Mouse (Mus musculus) forebrain, postnatal 0 days (tissue): ENCODE results near the gene Cdc42bpb. TPM values are rescaled to one million over a fixed set of nuclear protein-coding genes. Genes with fewer than 3 reads are reported as not detected.

Experiments
- ATAC-seq: fragments of 200-750 bp; cut with Nextera tagmentation; 2 replicates; pipeline ENCODE4 v1.8.0; 2017; ENCODE audit warnings: mild to moderate bottlenecking, moderate library complexity
- DNase-seq: peaks from one replicate; pipeline ENCODE4 v3.0.0-alpha.2; 2015
- H3K27ac ChIP-seq: fragments of 300-500 bp; sonication (generic); 2 replicates; pipeline ENCODE4 v1.5.1; 2014; ENCODE audit warnings: low read depth, mild to moderate bottlenecking, antibody characterized with exemption, low read length, moderate library complexity, mixed read lengths
- H3K27me3 ChIP-seq: fragments of 300-500 bp; sonication (generic); 2 replicates; pipeline ENCODE4 v1.6.1; 2014; ENCODE audit warnings: mild to moderate bottlenecking, low read length, mixed read lengths; ENCODE audit not compliant: insufficient read depth
- H3K36me3 ChIP-seq: fragments of 300-500 bp; sonication (generic); 2 replicates; pipeline ENCODE4 v1.6.1; 2014; ENCODE audit warnings: mild to moderate bottlenecking, moderate library complexity; ENCODE audit not compliant: insufficient read depth
- H3K4me1 ChIP-seq: fragments of 300-500 bp; sonication (generic); 2 replicates; pipeline ENCODE4 v1.6.1; 2014; ENCODE audit warnings: antibody characterized with exemption; ENCODE audit not compliant: insufficient read depth
- H3K4me2 ChIP-seq: fragments of 300-500 bp; sonication (generic); 2 replicates; pipeline ENCODE4 v1.6.1; 2014; ENCODE audit warnings: low read depth, mild to moderate bottlenecking, moderate library complexity
- H3K4me3 ChIP-seq: fragments of 300-500 bp; sonication (generic); 2 replicates; pipeline ENCODE4 v1.5.1; 2014; ENCODE audit warnings: low read depth, low read length, mixed read lengths
- H3K9ac ChIP-seq: fragments of 300-500 bp; sonication (generic); 2 replicates; pipeline ENCODE4 v1.6.1; 2014; ENCODE audit warnings: mild to moderate bottlenecking
- H3K9me3 ChIP-seq: fragments of 300-500 bp; sonication (generic); 2 replicates; pipeline ENCODE4 v1.6.1; 2016; ENCODE audit warnings: low read length
- CTCF ChIP-seq: sonication (generic); IDR thresholded peaks from 2 replicates; pipeline ENCODE4 v1.5.1; 2016; ENCODE audit warnings: antibody characterized with exemption, control low read depth, low read depth
- WGBS: fragments of 180-500 bp; shearing (Covaris S2); extraction: QIAGEN DNeasy Blood & Tissue Kit; methylation state at CpG from one replicate; pipeline ENCODE4 v1.1.7; 2014; 5-methylcytosine and 5-hydroxymethylcytosine counted together
- polyA plus RNA-seq: library from polyadenylated mRNA; unstranded; fragments of >200 nt; fragmentation: Nextera tagmentation; extraction: Ambion mirVana; gene quantifications from 2 replicates; pipeline ENCODE4 v1.2.1, GENCODE M21; 2015
- total RNA-seq: library from RNA; depleted of rRNA; stranded (reverse); fragments of >200 nt; gene quantifications from 2 replicates; pipeline ENCODE4 v1.2.3, GENCODE M21; 2014

The Cdc42bpb gene
- total and polyA plus RNA-seq, 2 experiments from 2014 or later, result 31.1 to 139 TPM

DNA sequence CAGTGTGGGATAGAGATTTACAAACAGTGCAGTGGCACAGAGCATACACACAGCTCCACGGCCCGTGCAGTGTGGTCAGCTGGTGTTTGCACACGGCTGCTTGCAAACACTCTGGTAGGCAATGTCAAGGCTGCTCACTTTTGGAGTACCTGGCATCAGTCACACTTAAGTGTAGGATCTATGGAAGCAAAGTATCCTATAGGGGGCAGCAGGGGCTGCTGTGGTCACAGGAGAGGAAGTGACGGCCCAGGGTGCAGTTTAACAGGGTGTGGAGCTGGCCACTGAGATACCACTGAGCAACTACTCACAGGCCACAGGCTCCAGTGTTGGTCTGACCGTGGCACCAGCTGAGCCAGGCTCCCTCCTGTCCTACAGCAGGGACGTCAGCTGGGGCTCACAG lies 49.2 kb downstream of the Cdc42bpb start:
- TF ChIP-seq CTCF, result no peak; the same call in none of the 2 replicates
- H3K4me3 ChIP-seq, result no peak overlapping the region
- ATAC-seq (no peak), DNase-seq (no peak)
- H3K36me3 ChIP-seq, result peaks cover 83% of the 10 kb centered on the region
- no peak overlapping the region for H3K9ac ChIP-seq
- H3K4me2 ChIP-seq, result no peak overlapping the region
- WGBS, result 85% methylated on average over 6 of the region's 6 CpGs
- no peaks in the 10 kb centered on the region for H3K4me1 ChIP-seq
- no peaks in the 10 kb centered on the region for H3K27me3 ChIP-seq
- H3K9me3 ChIP-seq, result no peaks in the 10 kb centered on the region
- no peak overlapping the region for H3K27ac ChIP-seq

DNA sequence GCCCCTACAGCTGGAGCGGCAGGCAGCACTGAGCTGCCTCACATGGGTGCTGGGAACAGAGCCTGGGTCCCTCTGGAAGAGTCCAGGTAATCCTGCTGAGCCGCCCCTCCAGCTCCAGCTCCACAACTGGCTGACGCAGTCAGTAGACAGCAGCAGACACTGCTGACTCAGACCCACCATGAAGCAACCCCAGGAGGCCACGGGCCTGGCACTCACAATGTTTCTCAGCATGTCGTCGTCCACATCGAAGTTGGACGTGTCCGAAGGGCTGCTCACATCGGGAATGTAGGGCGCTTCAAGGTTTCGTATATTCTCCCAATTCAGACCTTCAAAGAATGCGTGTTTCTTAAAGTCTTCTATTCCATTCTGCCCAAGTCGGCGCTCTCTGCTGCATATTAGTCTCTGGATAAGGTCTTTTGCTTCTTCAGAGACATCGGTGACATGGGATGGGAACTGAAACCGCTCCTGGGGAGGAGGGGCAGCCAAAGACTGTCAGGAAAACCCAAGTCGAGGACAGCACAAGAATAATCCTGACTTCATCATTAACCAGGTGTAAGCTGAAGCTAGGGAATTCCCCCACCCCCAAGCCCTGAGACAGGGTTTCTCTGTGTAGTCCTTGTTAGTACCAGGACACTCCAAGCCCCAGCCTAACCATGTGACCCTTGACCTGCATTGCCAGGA lies 51.6 kb downstream of the Cdc42bpb start:
- Histone ChIP-seq H3K4me3 (no peak overlapping the region), H3K36me3 (peaks cover 87% of the 10 kb centered on the region)

DNA sequence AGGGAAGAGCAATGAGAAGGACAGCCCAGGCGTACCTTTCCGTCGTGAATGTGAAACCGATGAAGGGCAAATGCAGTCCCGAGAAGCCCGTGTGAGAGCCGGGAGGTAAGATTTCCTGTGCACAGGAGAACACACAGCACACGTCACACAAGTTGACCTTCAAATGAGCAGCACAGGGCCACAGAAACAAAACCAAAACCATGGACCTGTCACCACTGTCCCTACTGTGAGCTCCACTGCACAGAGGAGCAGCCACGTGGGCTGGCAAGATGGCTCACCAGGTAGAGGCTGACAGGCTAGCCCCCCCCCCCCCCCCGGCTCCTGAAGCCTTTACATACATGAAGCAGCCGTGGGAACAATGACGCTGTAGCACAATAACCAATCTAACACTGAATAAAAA lies 52.6 kb downstream of the Cdc42bpb start:
- Histone ChIP-seq H3K27me3 (no peaks in the 10 kb centered on the region), H3K4me1 (no peaks in the 10 kb centered on the region), H3K4me3 (no peak overlapping the region), H3K9me3 (no peaks in the 10 kb centered on the region), H3K9ac (no peak overlapping the region), H3K36me3 (peaks cover 91% of the 10 kb centered on the region), H3K4me2 (no peak overlapping the region), H3K27ac (no peak overlapping the region)
- DNase-seq (no peak), ATAC-seq (no peak)
- TF ChIP-seq CTCF, result no peak
- 93% methylated on average over 12 of the region's 12 CpGs for WGBS

More for the DNA sequence above, 51.6 kb downstream of the Cdc42bpb start:
- H3K27me3 ChIP-seq, result no peaks in the 10 kb centered on the region
- no peaks in the 10 kb centered on the region for H3K9me3 ChIP-seq
- no peak overlapping the region for H3K9ac ChIP-seq
- H3K4me1 ChIP-seq, result no peaks in the 10 kb centered on the region
- H3K4me2 ChIP-seq, result no peak overlapping the region
- ATAC-seq (no peak), DNase-seq (no peak)
- 95% methylated on average over 18 of the region's 18 CpGs for WGBS
- no peak overlapping the region for H3K27ac ChIP-seq
- TF ChIP-seq CTCF, result no peak

DNA sequence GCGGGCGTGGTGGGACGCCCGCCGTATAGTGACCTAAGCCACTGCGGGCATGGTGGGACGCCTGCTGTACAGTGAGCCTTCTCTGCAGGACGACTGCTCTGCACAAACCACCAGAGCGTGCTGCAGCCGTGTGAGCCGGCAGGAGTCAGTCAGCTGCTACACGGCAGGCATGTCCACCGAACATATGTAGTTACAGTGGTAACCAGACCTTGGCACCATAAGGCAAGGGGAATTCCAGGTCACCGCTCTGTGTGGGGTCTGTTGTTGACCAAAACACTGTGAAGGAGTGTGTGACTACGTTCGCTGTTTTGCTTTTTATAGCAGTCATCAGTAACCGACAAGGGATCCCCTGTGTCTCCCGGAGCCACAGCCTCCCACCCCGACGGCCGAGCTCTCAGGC lies 53.0 kb downstream of the Cdc42bpb start:
- no peak for TF ChIP-seq CTCF
- no peaks in the 10 kb centered on the region for H3K4me1 ChIP-seq
- H3K4me2 ChIP-seq, result no peak overlapping the region
- no peak overlapping the region for H3K27ac ChIP-seq
- peaks cover 93% of the 10 kb centered on the region for H3K36me3 ChIP-seq
- no peaks in the 10 kb centered on the region for H3K9me3 ChIP-seq
- no peaks in the 10 kb centered on the region for H3K27me3 ChIP-seq
- H3K4me3 ChIP-seq, result no peak overlapping the region
- 95% methylated on average over 21 of the region's 21 CpGs for WGBS
- DNase-seq (no peak), ATAC-seq (no peak)
- H3K9ac ChIP-seq, result no peak overlapping the region

DNA sequence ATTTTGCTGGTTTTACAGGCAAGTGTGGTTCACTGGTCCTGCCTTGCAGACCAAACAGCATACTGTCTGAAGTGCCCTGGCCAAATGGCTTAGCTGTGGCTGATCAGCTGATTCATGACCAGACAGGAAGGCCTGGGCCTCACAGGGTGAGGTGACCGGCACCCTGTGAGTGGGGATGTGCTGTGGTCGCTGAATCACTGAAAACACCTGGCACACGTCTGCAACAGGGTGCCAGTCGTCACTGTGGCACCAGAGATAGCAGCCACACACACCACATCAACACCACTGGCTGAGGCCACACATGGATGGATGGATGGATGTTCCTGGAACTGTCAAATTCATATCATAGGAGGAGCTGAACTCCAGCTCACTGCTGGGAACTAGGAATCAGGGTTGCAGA lies 54.1 kb downstream of the Cdc42bpb start:
- TF ChIP-seq CTCF, result no peak
- WGBS, result 90% methylated on average over 4 of the region's 4 CpGs

DNA sequence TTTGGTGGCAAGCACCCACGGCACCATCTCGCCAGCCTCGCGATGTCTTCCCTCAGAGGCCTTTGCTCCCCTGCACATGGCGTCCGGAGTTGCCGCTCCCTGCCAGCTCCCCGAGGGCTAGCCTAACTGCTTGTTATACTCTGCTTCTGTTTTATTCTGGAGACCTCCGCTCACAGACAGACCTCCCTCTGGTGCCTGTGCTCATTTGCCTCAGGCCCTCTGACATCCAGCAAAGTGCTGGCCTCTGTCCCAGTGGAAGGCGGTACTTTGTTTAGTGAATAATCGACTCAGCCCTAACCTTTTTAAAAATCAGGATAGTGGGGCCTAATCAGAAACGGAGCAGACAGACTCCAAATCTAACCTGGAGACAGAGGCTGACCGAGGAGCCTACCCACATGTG lies 55.7 kb downstream of the Cdc42bpb start:
- H3K9me3 ChIP-seq, result no peaks in the 10 kb centered on the region
- H3K4me1 ChIP-seq, result no peaks in the 10 kb centered on the region
- ATAC-seq (peak; percentile 54), DNase-seq (peak; percentile 32)
- H3K27me3 ChIP-seq, result no peaks in the 10 kb centered on the region
- no peak for TF ChIP-seq CTCF
- H3K9ac ChIP-seq, result no peak overlapping the region
- WGBS, result 50% methylated on average over 13 of the region's 13 CpGs
- H3K27ac ChIP-seq, result no peak overlapping the region
- H3K4me2 ChIP-seq, result no peak overlapping the region
- peaks cover 96% of the 10 kb centered on the region for H3K36me3 ChIP-seq
- H3K4me3 ChIP-seq, result no peak overlapping the region

More for the DNA sequence above, 54.1 kb downstream of the Cdc42bpb start:
- no peak overlapping the region for H3K4me3 ChIP-seq
- no peak overlapping the region for H3K9ac ChIP-seq
- no peak overlapping the region for H3K4me2 ChIP-seq
- H3K27me3 ChIP-seq, result no peaks in the 10 kb centered on the region
- no peak for ATAC-seq
- no peak for DNase-seq
- no peaks in the 10 kb centered on the region for H3K4me1 ChIP-seq
- H3K9me3 ChIP-seq, result no peaks in the 10 kb centered on the region
- H3K36me3 ChIP-seq, result peaks cover 96% of the 10 kb centered on the region
- no peak overlapping the region for H3K27ac ChIP-seq

DNA sequence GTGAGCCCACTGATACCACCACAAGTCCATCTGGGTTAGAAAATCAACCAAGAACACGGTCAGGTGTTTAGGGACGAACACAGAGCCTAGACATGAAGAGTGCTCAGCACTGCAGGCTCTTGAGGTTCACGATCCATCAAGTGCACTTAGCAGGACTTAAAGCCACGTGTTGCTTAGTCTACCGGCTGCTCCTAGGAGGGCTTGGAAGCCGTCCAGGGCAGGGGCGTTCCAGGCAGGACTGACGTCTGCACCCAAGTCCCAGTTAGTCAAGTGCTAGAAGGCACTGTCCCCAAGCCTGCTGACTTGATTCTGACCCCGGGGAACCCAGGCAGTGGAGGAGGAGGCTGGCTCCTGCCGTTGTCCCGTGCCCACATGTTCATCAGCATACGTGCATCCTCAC lies 57.0 kb downstream of the Cdc42bpb start:
- Histone ChIP-seq H3K4me3 (no peak overlapping the region), H3K27ac (no peak overlapping the region), H3K27me3 (no peaks in the 10 kb centered on the region), H3K4me2 (no peak overlapping the region), H3K9me3 (no peaks in the 10 kb centered on the region), H3K9ac (no peak overlapping the region), H3K4me1 (no peaks in the 10 kb centered on the region), H3K36me3 (peaks cover 98% of the 10 kb centered on the region)
- TF ChIP-seq CTCF, result no peak
- DNase-seq, result no peak
- 78% methylated on average over 12 of the region's 12 CpGs for WGBS
- ATAC-seq, result no peak
